Mouse (Mus musculus): ENCODE results near the gene Ccdc167.
"Not testable (repeated sequence)": the region's sequence is repeated elsewhere in the genome, so short reads cannot be mapped to it uniquely, and the experiment has no call there.

Gene Ccdc167

GRCm38 (mm10) chr17:29720755-29721365, 4.0 kb upstream of the Ccdc167 start:
- in situ Hi-C loops (cut with MboI; ENCODE audit: low sequenced_read_pairs), result no loop called here

DNA sequence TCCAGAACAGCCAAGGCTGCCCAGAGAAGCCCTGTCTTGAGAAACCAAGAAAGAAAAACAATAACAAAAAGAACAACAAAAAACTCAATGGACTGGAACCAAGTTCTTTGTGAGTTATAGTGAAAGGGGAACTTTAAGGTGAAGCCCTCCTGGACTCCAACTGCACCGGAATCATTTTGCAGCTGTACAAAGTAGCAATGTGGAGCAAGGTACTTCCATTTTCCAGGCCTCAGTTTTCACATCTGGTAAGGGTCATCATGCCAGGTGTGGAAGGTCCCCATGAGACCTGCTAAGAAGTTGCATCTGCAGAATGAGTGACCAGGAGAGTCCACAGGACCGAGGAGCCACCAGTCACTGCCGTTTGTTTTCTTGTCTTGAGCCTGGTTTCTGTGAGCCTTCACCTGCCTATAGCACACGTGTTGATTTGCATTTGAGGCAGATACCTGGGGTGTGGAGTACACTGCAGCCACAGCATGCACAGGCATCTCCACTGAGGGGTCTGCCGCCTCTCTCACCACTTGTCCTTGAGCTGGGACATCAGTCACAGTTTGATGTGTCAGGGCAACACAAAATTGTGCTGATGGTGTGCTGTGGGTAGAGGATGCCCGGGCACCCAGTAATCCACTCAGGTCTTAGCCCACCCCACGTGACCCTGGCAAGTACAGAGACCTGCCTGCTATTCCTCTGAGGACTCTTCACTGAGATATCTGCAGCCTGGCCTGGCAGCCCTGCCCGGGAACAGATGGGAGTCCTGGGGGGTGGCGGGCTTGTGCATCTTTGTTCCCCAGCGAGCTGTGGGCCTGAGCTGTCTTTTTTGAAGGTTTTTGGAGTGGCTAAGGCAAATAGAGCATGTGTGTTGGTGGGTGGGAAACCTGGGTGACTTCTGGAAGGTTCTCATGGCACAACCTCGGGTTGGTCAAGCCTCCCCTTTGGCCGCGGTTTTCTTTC, 3.1 kb upstream of the Ccdc167 start:
- in situ Hi-C loops (cut with MboI; ENCODE audit: low sequenced_read_pairs), result no loop called here

DNA sequence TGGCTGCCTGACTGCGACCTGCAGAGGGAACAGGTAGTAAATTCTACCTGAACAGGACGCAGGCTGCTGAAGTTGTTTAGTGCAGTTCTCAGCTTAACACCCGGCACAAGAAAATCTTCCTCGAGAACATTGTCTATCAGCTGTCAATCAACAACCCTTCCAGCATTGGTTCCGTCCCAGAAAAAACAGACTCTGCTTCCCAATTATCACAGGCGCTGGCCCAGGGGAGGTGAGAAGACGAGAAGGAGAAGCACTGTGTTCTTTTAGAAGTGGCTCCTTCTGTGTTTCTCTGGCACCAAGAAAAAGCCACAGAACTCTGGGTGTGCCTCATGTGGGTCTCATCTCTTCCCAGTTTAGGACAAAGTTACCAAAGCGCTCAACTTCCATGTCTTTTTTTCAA, 1.8 kb upstream of the Ccdc167 start:
- in situ Hi-C loops (cut with MboI; ENCODE audit: low sequenced_read_pairs), result no loop called here

DNA sequence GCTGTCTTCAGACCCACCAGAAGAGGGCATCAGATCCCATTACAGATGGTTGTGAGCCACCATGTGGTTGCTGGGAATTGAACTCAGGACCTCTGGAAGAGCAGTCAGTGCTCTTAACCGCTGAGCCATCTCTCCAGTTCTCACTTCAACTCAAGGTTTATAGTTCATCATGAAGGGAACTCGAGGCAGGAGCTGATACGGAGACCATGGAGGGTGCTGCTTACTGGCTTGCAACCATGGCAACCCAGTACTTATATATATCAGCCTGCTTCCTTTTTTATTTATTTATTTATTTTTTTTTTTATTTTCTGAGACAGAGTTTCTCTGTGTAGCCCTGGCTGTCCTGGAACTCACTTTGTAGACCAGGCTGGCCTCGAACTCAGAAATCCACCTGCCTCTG, 3.1 kb downstream of the Ccdc167 start:
- in situ Hi-C loops (cut with MboI; ENCODE audit: low sequenced_read_pairs), result not testable (repeated sequence)

GRCm38 (mm10) chr17:29712565-29712964, 4.3 kb downstream of the Ccdc167 start:
- in situ Hi-C loops (cut with MboI; ENCODE audit: low sequenced_read_pairs), result no loop called here

DNA sequence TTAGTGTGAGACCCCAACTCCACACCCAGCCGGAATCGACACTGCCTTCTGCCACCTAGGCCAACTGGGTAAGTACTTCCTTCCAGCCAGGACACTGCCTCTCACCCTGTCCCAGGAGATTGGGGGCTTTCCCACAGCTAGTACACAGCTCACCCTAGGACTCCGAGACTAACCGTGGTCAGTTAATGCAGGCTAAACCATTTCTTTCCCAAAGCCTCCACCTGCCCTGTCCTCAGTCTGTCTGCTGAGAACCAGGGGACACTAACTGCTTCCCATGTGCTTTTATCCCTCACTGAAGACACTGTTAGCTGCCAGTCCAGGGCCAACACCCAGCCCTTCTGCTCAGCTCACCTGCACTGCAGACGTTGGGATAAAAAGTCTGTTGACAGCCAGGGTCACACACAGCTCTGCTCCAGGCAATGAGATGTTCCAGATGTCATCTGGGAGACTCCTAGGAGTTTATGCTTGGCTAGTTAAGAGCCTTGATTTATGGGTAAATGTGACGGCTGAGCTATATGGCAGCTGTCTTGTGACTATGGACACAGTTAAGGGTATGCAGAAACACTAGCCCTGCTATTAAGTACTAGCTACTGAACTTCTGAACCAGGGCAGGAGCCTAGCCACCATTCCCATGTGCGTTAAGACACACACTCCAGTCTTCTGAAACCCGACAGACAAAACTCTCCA, 5.0 kb downstream of the Ccdc167 start:
- in situ Hi-C loops (cut with MboI; ENCODE audit: low sequenced_read_pairs), result no loop called here

DNA sequence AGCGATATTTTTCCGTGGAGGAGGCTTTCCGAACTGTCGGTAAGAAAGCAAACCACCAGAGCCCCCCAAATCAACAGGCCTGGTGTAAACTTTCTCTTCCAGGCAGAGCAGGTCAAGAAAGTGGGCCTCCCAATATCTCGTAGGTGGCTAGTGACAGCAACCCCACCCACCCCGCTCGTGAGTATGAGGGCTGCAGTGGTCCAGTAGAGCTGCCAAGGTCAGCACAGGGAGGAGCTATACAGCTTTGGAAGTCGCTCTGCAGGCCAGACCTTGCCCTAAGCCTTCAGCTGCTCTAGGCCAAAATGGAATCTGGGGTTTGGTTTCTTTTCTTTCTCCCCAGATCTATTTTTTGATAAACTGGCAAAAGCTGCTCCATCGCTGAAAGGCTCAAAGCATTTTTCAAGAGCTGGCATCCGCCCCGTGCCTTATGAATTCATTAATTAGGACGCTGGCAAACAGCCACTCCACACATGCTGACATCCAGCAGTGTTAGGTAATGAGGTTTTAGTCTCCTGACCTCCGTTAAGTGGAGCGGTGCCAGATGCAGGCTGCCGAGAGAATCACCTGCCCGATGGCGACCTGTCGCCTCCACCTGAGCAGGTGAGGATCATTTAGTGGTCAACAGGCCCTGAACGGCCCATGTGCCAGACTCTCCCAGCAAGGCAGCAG, 5.6 kb downstream of the Ccdc167 start:
- in situ Hi-C loops (cut with MboI; ENCODE audit: low sequenced_read_pairs), result no loop called here

- in situ Hi-C loops (cut with MboI; ENCODE audit: low sequenced_read_pairs), result no loop called here
Measured at GRCm38 (mm10) chr17:29710562-29711044, 6.2 kb downstream of the Ccdc167 start.

GRCm38 (mm10) chr17:29708783-29709182, 8.1 kb downstream of the Ccdc167 start:
- in situ Hi-C loops (cut with MboI; ENCODE audit: low sequenced_read_pairs), result no loop called here

GRCm38 (mm10) chr17:29706981-29707545, 9.8 kb downstream of the Ccdc167 start:
- in situ Hi-C loops (cut with MboI; ENCODE audit: low sequenced_read_pairs), result no loop called here

DNA sequence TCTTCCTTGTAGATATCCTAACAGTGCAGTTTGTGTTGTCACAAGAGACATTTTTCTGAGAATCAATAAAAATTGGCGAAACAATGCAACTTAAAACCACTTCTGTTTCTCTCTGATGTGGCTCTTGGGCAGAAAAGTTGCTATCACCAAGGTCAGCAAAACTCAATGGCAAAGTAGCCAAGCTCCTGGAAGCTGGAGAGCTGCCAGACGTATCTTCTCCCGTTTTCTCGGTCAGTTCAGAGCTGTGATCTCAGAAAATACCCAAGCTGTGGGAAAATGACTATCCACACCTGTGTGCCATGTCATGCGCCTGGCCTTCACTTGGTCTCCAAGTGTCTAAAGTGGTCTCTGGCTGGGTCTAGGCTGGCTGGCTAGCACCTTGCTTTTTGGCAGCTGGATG, 11.0 kb downstream of the Ccdc167 start:
- in situ Hi-C loops (cut with MboI; ENCODE audit: low sequenced_read_pairs), result no loop called here

- in situ Hi-C loops (cut with MboI; ENCODE audit: low sequenced_read_pairs), result no loop called here
Measured at GRCm38 (mm10) chr17:29704781-29705180, 12.1 kb downstream of the Ccdc167 start.

- in situ Hi-C loops (cut with MboI; ENCODE audit: low sequenced_read_pairs), result no loop called here
Measured at GRCm38 (mm10) chr17:29702938-29703710, 13.7 kb downstream of the Ccdc167 start.

DNA sequence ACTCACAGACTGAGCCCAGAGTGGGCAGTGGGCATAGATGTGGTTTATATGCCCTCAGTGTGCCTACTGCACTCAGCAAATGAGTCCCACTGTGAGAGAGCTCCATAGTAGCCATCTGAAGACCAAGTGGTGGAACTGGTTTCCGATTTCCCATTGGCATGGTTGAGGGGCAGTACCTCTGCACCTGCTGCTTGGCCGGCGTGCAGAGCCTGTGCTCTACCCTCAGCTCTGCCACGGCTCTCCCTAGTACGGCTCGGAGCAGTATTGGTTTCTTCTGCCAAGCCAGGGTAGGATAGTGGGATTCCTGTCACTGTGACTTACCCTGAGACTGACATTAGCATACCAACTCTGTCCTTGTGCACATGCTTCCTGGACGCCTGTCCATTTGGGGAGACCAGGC, 16.3 kb downstream of the Ccdc167 start:
- in situ Hi-C loops (cut with MboI; ENCODE audit: low sequenced_read_pairs), result no loop called here

- in situ Hi-C loops (cut with MboI; ENCODE audit: low sequenced_read_pairs), result no loop called here
Measured at GRCm38 (mm10) chr17:29698421-29698820, 18.4 kb downstream of the Ccdc167 start.

DNA sequence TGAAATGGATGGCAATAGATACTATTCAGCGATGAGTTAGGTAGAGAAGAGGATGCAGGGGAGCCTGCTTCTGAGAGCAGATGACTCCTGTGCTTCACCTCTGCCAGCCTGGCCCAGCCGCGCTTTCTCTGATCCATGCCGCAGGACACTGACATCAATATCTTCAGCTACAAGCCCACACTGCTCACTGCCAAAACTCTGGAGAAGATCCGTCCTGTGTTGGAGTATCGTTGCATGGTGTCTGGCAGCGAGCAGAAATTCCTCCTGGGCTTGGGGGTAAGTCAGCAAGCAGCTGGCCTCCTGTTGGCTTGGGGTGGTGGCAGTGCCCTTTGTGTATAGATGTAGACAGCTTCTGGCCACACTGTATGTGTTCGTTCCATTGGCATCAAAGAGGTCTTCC, 19.9 kb downstream of the Ccdc167 start:
- in situ Hi-C loops (cut with MboI; ENCODE audit: low sequenced_read_pairs), result no loop called here

DNA sequence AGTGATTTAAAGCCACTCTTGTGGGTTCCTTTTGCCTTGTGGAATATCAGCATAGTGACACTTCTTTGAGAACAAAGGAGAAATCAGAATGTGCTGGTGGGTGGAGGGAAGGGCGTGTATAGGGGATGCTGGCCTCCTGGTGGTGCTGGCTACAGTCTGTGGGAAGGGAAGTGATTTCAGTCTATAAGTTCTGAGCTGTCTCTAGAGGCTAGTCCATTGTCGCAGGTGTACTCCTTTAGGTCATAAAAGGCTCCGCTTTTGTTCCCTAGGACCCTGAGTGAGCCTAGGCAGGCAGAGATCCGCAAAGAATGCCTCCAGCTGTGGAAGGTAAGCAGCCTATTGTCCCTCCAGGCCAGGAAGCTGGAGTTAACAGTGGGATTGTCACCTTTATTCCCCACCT, 22.3 kb downstream of the Ccdc167 start:
- in situ Hi-C loops (cut with MboI; ENCODE audit: low sequenced_read_pairs), result no loop called here

- in situ Hi-C loops (cut with MboI; ENCODE audit: low sequenced_read_pairs), result no loop called here
Measured at GRCm38 (mm10) chr17:29693571-29693970, 23.3 kb downstream of the Ccdc167 start.

DNA sequence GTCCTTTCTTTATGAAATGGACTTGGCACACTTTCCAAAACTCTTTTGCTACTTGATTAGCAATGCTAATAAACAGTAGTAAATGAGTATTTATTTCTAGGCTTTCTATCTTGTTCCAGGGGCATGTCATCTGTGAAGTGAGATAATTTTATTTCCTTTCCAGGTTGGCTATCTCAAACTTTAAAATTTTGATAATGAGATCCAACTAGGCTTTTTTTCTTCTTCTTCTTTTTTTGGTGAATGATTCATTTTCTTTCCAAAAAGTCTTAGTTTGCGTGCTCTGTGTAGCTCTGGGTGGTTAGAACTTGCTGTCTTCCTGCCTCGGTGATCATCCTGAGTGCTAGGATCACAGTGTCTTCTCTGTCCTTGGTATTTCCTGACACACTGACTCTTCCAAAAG, 24.0 kb downstream of the Ccdc167 start:
- in situ Hi-C loops (cut with MboI; ENCODE audit: low sequenced_read_pairs), result no loop called here

- in situ Hi-C loops (cut with MboI; ENCODE audit: low sequenced_read_pairs), result no loop called here
Measured at GRCm38 (mm10) chr17:29690257-29690656, 26.6 kb downstream of the Ccdc167 start.

All from CH12F3 (cell line).